Mouse (Mus musculus) midbrain, embryonic 14.5 days (tissue): ENCODE data around the gene Madd. TPM values are rescaled to one million over a fixed set of nuclear protein-coding genes. Genes with fewer than 3 reads are reported as not detected.
A peak's percentile ranks its signal among the peaks of the same experiment; 100 is the strongest.

Experiments
- ATAC-seq: fragments of 200-750 bp; cut with Nextera tagmentation; 2 replicates; pipeline ENCODE4 v1.8.0; 2017; ENCODE audit warnings: moderate number of reproducible peaks, moderate library complexity; ENCODE audit not compliant: low FRiP score, low TSS enrichment
- DNase-seq: peaks from one replicate; pipeline ENCODE4 v3.0.0-alpha.2; 2015
- H3K27ac ChIP-seq: fragments of 300-500 bp; sonication (generic); replicated peaks from 2 replicates; pipeline ENCODE4 v1.5.1; 2014; ENCODE audit warnings: mild to moderate bottlenecking, low read depth, low read length, moderate library complexity
- H3K27me3 ChIP-seq: fragments of 300-500 bp; sonication (generic); 2 replicates; pipeline ENCODE4 v1.6.1; 2014; ENCODE audit warnings: low read length, control low read depth, mixed read lengths; ENCODE audit not compliant: control insufficient read depth, insufficient read depth
- H3K36me3 ChIP-seq: fragments of 300-500 bp; sonication (generic); 2 replicates; pipeline ENCODE4 v1.6.1; 2014; ENCODE audit warnings: low read length, control low read depth; ENCODE audit not compliant: control insufficient read depth, insufficient read depth
- H3K4me1 ChIP-seq: fragments of 300-500 bp; sonication (generic); 2 replicates; pipeline ENCODE4 v1.6.1; 2014; ENCODE audit warnings: mild to moderate bottlenecking, antibody characterized with exemption, low read length, control low read depth; ENCODE audit not compliant: control insufficient read depth, insufficient read depth
- H3K4me2 ChIP-seq: fragments of 300-500 bp; sonication (generic); 2 replicates; pipeline ENCODE4 v1.6.1; 2014; ENCODE audit warnings: mild to moderate bottlenecking, low read length, moderate library complexity
- H3K4me3 ChIP-seq: fragments of 300-500 bp; sonication (generic); replicated peaks from 2 replicates; pipeline ENCODE4 v1.5.1; 2014; ENCODE audit warnings: low read depth, low read length
- H3K9ac ChIP-seq: fragments of 300-500 bp; sonication (generic); replicated peaks from 2 replicates; pipeline ENCODE4 v1.6.1; 2014; ENCODE audit warnings: mild to moderate bottlenecking, low read length, moderate library complexity
- H3K9me3 ChIP-seq: fragments of 300-500 bp; sonication (generic); 2 replicates; pipeline ENCODE4 v1.6.1; 2016; ENCODE audit warnings: low read length, control low read depth, mixed read lengths; ENCODE audit not compliant: control insufficient read depth
- WGBS: fragments of 180-500 bp; shearing (Covaris S2); extraction: QIAGEN DNeasy Blood & Tissue Kit; methylation state at CpG from one replicate; pipeline ENCODE4 v1.1.7; 2014; 5-methylcytosine and 5-hydroxymethylcytosine counted together
- polyA plus RNA-seq: library from polyadenylated mRNA; unstranded; fragments of >200 nt; fragmentation: Nextera tagmentation; extraction: Ambion mirVana; gene quantifications from 2 replicates; pipeline ENCODE4 v1.2.1, GENCODE M21; 2014

The Madd gene
- polyA plus RNA-seq, 1 experiment from 2014 or later, result 56.3 TPM

DNA sequence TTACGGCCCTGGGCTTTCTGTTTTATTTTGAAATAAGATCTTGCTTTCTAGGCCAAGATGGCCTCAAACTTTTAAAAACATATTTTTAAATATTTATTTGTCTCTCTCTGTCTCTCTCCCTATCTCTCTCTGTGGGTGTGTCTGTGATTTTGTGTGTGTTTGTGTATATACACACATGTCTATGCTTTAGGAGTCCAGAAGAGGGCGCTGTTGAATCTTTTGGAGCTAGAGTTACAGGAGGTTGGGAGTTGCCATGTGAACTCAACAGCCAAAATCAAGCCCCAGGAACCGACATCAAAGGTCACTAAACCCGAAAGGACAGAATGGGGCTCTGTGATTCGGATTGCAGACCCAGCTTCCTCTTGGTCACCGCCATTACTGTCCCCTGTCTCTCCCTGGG, 73.2 kb downstream of the Madd start:
- Histone ChIP-seq H3K9ac (no peak overlapping the region), H3K4me1 (no peaks in the 10 kb centered on the region), H3K27me3 (no peaks in the 10 kb centered on the region), H3K4me2 (no peak overlapping the region), H3K4me3 (no peak overlapping the region), H3K9me3 (no peaks in the 10 kb centered on the region), H3K27ac (no peak overlapping the region), H3K36me3 (no peaks in the 10 kb centered on the region)
- DNase-seq (no peak), ATAC-seq (no peak)
- WGBS, result 81% methylated on average over 6 of the region's 6 CpGs

DNA sequence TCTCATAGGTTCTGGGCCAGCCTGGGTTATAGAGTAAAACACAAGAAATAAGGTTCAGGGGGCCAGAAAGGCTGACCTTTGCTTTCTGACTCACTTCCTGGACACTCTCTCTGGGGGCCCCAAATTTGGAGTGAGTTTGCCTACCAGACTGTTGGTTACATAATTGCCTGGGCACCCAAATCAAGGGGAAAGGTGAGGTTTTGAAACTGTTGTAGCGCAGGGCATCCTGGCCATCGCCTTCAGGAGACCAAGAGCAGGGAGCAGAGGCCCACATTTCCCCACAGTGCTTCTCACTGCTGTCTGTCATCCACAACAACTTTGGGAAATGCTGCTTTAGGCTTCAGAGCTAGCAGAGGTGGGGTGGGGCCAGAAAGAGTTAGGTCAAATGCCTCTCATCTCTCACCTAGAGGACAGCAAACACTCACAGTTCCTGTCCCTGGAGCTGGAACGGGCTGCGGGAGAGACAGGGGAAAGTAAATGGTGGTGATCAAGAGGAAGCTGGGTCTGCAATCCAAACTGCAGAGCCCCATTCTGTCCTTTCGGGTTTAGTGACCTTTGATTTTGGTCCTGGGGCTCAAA, 73.7 kb downstream of the Madd start:
- 88% methylated on average over 5 of the region's 5 CpGs for WGBS
- H3K4me3 ChIP-seq, result no peak overlapping the region
- no peak overlapping the region for H3K27ac ChIP-seq
- no peaks in the 10 kb centered on the region for H3K9me3 ChIP-seq
- no peak for ATAC-seq
- H3K27me3 ChIP-seq, result no peaks in the 10 kb centered on the region
- no peak for DNase-seq
- no peak overlapping the region for H3K4me2 ChIP-seq
- H3K36me3 ChIP-seq, result no peaks in the 10 kb centered on the region
- H3K9ac ChIP-seq, result no peak overlapping the region
- no peaks in the 10 kb centered on the region for H3K4me1 ChIP-seq

GRCm38 (mm10) chr2:91109241-91109640, 74.4 kb downstream of the Madd start:
- no peaks in the 10 kb centered on the region for H3K9me3 ChIP-seq
- no peaks in the 10 kb centered on the region for H3K27me3 ChIP-seq
- ATAC-seq (no peak), DNase-seq (no peak)
- H3K9ac ChIP-seq, result no peak overlapping the region
- H3K36me3 ChIP-seq, result no peaks in the 10 kb centered on the region
- no peak overlapping the region for H3K4me3 ChIP-seq
- no peak overlapping the region for H3K27ac ChIP-seq
- 85% methylated on average over 5 of the region's 5 CpGs for WGBS
- H3K4me2 ChIP-seq, result no peak overlapping the region
- H3K4me1 ChIP-seq, result no peaks in the 10 kb centered on the region

- Histone ChIP-seq H3K4me1 (no peaks in the 10 kb centered on the region), H3K4me3 (no peak overlapping the region), H3K9ac (no peak overlapping the region), H3K27me3 (no peaks in the 10 kb centered on the region), H3K36me3 (no peaks in the 10 kb centered on the region), H3K9me3 (no peaks in the 10 kb centered on the region), H3K4me2 (no peak overlapping the region), H3K27ac (no peak overlapping the region)
- no peak for DNase-seq
- ATAC-seq, result no peak
- 89% methylated on average over 3 of the region's 3 CpGs for WGBS
Observed at GRCm38 (mm10) chr2:91108156-91108555, 75.5 kb downstream of the Madd start.

- DNase-seq, result peak; percentile 96
- Histone ChIP-seq H3K4me2 (no peak overlapping the region; the same call in 1 of the 2 replicates), H3K36me3 (no peaks in the 10 kb centered on the region), H3K9ac (no peak overlapping the region), H3K9me3 (no peaks in the 10 kb centered on the region), H3K27ac (no peak overlapping the region), H3K4me1 (no peaks in the 10 kb centered on the region), H3K4me3 (no peak overlapping the region), H3K27me3 (no peaks in the 10 kb centered on the region)
- ATAC-seq, result peak; percentile 81; the same call in 1 of the 2 replicates
- WGBS, result 12% methylated on average over 7 of the region's 7 CpGs
Observed at GRCm38 (mm10) chr2:91101124-91101740, 82.4 kb downstream of the Madd start.

- Histone ChIP-seq H3K27ac (no peak overlapping the region), H3K9ac (no peak overlapping the region), H3K4me3 (no peak overlapping the region), H3K27me3 (no peaks in the 10 kb centered on the region), H3K4me2 (no peak overlapping the region), H3K36me3 (no peaks in the 10 kb centered on the region), H3K9me3 (no peaks in the 10 kb centered on the region), H3K4me1 (no peaks in the 10 kb centered on the region)
- ATAC-seq (no peak), DNase-seq (no peak)
- WGBS, result 89% methylated on average over 2 of the region's 2 CpGs
Observed at GRCm38 (mm10) chr2:91098156-91098555, 85.5 kb downstream of the Madd start.

DNA sequence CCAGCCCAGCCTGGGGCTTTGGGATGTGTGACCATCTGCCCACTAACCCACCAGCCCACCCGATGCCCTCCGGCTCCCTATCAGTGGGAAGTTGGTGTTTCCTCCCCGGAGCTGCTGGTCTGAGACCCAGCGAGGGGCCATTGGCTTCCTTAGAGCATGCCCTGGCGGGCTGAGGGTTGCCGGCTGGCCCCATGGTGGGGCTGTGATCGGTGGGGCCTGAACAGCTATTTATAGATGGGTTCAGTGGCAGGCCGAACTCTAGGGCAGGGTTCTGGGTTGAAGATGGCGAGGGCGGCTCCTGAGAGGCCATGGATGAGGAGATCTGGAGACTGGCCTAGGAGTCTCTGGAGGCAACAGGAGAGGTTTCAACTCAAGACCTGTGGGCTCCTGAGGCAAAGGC, 86.6 kb downstream of the Madd start:
- no peaks in the 10 kb centered on the region for H3K36me3 ChIP-seq
- WGBS, result 79% methylated on average over 10 of the region's 10 CpGs
- no peak overlapping the region for H3K27ac ChIP-seq
- no peak overlapping the region for H3K9ac ChIP-seq
- no peaks in the 10 kb centered on the region for H3K4me1 ChIP-seq
- H3K4me3 ChIP-seq, result no peak overlapping the region
- DNase-seq (no peak), ATAC-seq (no peak)
- no peak overlapping the region for H3K4me2 ChIP-seq
- H3K9me3 ChIP-seq, result no peaks in the 10 kb centered on the region
- no peaks in the 10 kb centered on the region for H3K27me3 ChIP-seq

DNA sequence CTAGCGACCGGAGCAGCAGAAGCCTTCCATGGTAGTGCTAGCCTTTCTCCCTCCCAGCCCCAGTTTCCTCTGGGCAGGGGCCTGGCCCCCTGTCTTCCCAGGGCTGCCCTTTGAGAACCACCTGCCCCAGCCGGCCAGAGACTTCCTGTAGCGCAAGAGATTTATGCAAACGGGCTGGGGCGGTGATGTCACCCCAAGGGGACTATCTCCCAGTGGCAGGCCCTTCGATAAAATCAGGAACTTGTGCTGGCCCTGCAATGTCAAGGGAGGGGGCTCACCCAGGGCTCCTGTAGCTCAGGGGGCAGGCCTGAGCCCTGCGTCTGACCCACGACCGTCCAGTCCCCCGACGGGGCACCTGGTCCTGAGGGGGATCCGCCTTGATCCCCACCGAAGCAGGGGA, 87.1 kb downstream of the Madd start:
- no peak overlapping the region for H3K9ac ChIP-seq
- no peaks in the 10 kb centered on the region for H3K4me1 ChIP-seq
- ATAC-seq (no peak), DNase-seq (no peak)
- H3K4me3 ChIP-seq, result no peak overlapping the region
- no peaks in the 10 kb centered on the region for H3K9me3 ChIP-seq
- no peaks in the 10 kb centered on the region for H3K27me3 ChIP-seq
- no peaks in the 10 kb centered on the region for H3K36me3 ChIP-seq
- H3K4me2 ChIP-seq, result no peak overlapping the region
- 76% methylated on average over 14 of the region's 14 CpGs for WGBS
- no peak overlapping the region for H3K27ac ChIP-seq

DNA sequence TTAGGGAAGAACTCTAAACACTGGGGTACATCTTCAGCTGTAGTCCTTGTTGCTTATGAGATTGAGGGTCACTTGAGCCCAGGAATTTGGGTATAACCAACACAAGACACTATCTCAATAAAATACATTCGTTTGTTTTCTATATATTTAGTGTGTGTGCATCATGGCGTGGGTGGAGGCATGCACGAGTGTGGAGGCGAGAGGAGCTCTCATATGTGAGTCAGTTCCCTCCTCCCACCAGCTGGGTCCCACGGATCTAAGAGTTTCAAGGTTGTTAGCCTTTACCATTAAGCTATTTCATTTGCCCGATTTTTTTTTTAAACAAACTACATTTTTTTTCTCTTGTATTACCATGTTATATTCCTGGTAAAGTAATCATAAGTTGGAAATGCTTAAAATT, 92.8 kb downstream of the Madd start:
- Histone ChIP-seq H3K9ac (no peak overlapping the region), H3K4me2 (no peak overlapping the region), H3K4me1 (no peaks in the 10 kb centered on the region), H3K27ac (no peak overlapping the region), H3K36me3 (no peaks in the 10 kb centered on the region), H3K27me3 (no peaks in the 10 kb centered on the region), H3K4me3 (no peak overlapping the region), H3K9me3 (no peaks in the 10 kb centered on the region)
- WGBS, result 82% methylated on average over 6 of the region's 6 CpGs
- ATAC-seq (no peak), DNase-seq (no peak)
